Mouse (Mus musculus) hindbrain, embryonic 11.5 days (tissue): ENCODE data around the gene Dgkq. TPM values are rescaled to one million over a fixed set of nuclear protein-coding genes. Genes with fewer than 3 reads are reported as not detected.

ENCODE experiments used
- ATAC-seq: fragments of 200-750 bp; cut with Nextera tagmentation; 2 replicates; pipeline ENCODE4 v1.8.0; 2017; ENCODE audit warnings: mild to moderate bottlenecking, moderate TSS enrichment, moderate library complexity; ENCODE audit not compliant: low FRiP score
- DNase-seq: peaks from one replicate; pipeline ENCODE4 v3.0.0-alpha.2; 2015; ENCODE audit warnings: low spot score
- H3K27ac ChIP-seq: fragments of 300-500 bp; sonication (generic); 2 replicates; pipeline ENCODE4 v1.5.1; 2014; ENCODE audit warnings: mild to moderate bottlenecking, low read depth, low read length
- H3K27me3 ChIP-seq: fragments of 300-500 bp; sonication (generic); 2 replicates; pipeline ENCODE4 v1.6.1; 2014; ENCODE audit warnings: mild to moderate bottlenecking, low read length, moderate library complexity, mixed read lengths; ENCODE audit not compliant: control insufficient read depth, insufficient read depth
- H3K36me3 ChIP-seq: fragments of 300-500 bp; sonication (generic); 2 replicates; pipeline ENCODE4 v1.6.1; 2014; ENCODE audit warnings: mild to moderate bottlenecking, low read length, moderate library complexity, mixed read lengths; ENCODE audit not compliant: control insufficient read depth, insufficient read depth
- H3K4me1 ChIP-seq: fragments of 300-500 bp; sonication (generic); replicated peaks from 2 replicates; pipeline ENCODE4 v1.6.1; 2014; ENCODE audit warnings: low read length, mixed read lengths; ENCODE audit not compliant: control insufficient read depth, insufficient read depth
- H3K4me2 ChIP-seq: fragments of 300-500 bp; sonication (generic); replicated peaks from 2 replicates; pipeline ENCODE4 v1.6.1; 2014; ENCODE audit warnings: mild to moderate bottlenecking, low read depth, low read length
- H3K4me3 ChIP-seq: fragments of 300-500 bp; sonication (generic); 2 replicates; pipeline ENCODE4 v1.5.1; 2014; ENCODE audit warnings: low read depth, low read length
- H3K9ac ChIP-seq: fragments of 300-500 bp; sonication (generic); 2 replicates; pipeline ENCODE4 v1.6.1; 2014; ENCODE audit warnings: low read depth, low read length
- H3K9me3 ChIP-seq: fragments of 300-500 bp; sonication (generic); 2 replicates; pipeline ENCODE4 v1.6.1; 2016; ENCODE audit warnings: low read length; ENCODE audit not compliant: control insufficient read depth
- WGBS: fragments of 180-500 bp; shearing (Covaris S2); extraction: QIAGEN DNeasy Blood & Tissue Kit; methylation state at CpG from one replicate; pipeline ENCODE4 v1.1.7; 2014; 5-methylcytosine and 5-hydroxymethylcytosine counted together
- polyA plus RNA-seq: library from polyadenylated mRNA; unstranded; fragments of >200 nt; fragmentation: Nextera tagmentation; extraction: Ambion mirVana; gene quantifications from 2 replicates; pipeline ENCODE4 v1.2.1, GENCODE M21; 2014

Gene Dgkq
- polyA plus RNA-seq, 1 experiment from 2014 or later, result 8.2 TPM

DNA sequence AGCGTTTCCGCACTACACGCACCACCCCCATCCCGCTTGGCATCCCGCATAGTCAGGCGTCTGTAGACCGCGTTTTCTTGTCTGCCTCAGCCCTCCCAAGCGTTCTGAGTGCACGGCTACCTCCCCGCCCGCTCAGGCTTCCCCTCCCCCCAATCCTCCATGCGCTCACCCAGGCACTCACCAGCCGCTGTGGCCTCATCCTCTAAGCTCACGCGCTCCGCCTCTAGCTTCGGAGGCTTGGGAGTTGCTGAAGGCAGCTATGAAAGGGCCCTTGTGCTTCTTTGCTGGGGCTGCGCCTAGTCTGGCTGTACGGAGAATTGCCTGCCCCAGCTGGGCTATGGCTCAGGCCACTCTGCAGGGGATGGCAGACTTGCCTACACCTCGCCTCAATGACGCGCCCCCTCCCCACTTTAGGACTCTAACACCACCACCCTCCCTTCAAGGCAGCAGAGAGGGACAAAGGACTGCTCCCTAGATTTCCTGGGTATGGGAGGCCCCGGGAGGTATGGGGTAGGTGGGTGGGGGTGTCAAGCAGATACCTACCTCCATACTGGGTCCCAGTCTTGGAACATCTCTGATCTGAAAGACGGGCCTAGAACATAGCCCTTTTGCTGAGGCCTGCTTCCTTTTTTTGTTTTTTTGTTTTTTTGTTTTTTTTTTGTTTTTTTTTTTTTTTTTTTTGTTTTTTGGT, 8.3 kb upstream of the Dgkq start:
- Histone ChIP-seq H3K4me2 (peak overlapping the region; percentile 50), H3K36me3 (no peaks in the 10 kb centered on the region), H3K27me3 (no peaks in the 10 kb centered on the region), H3K9ac (peak overlapping the region; percentile 60), H3K27ac (peak overlapping the region; percentile 75), H3K9me3 (no peaks in the 10 kb centered on the region), H3K4me1 (0 out of 2 replicates have a peak, but pooled peaks cover 4% of the 10 kb centered on the region), H3K4me3 (peak overlapping the region; percentile 28)
- ATAC-seq, result peak; percentile 91
- DNase-seq, result peak; percentile 83
- WGBS, result 3% methylated on average over 25 of the region's 25 CpGs

DNA sequence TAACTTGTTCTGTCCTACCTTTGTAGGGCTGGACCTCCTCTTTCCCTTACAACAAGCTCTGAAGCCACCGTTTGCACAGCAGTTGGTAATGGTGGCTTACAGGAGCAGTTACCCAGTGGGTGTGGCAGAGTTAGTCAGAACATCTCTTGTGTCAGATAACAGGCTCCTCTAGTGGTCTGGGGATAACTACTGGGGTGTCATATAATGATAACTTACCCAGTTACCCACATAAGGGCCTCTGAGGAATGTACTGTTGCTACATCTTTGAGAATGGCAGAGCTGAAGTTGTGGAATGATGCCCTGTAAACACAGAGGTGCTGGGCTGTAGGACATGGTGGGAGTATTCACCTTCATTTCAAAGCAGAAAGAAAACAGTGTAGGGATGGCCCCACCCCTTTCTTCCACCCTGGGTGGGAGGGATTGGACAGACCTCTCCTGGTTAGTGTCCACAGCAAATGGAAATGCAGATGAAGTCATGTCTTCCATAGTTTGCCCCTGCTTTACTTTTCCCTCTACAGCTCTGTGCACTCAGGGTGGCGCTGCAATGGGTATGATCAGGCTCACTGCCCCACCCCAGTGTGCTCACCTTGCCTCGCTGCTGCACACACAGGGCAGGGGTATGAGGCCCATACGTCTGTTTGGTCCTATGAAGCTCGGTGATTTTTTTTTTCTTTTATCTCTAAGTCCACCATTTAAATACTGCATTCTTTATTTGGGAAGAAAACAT, 7.5 kb upstream of the Dgkq start:
- peak overlapping the region; percentile 50 for H3K4me2 ChIP-seq
- no peaks in the 10 kb centered on the region for H3K27me3 ChIP-seq
- peak overlapping the region; percentile 75 for H3K27ac ChIP-seq
- peak overlapping the region; percentile 60 for H3K9ac ChIP-seq
- 10% methylated on average over 5 of the region's 5 CpGs for WGBS
- 0 out of 2 replicates have a peak, but pooled peaks cover 4% of the 10 kb centered on the region for H3K4me1 ChIP-seq
- peak overlapping the region; percentile 28 for H3K4me3 ChIP-seq
- no peaks in the 10 kb centered on the region for H3K36me3 ChIP-seq
- H3K9me3 ChIP-seq, result no peaks in the 10 kb centered on the region
- DNase-seq (no peak), ATAC-seq (peak; percentile 66)

DNA sequence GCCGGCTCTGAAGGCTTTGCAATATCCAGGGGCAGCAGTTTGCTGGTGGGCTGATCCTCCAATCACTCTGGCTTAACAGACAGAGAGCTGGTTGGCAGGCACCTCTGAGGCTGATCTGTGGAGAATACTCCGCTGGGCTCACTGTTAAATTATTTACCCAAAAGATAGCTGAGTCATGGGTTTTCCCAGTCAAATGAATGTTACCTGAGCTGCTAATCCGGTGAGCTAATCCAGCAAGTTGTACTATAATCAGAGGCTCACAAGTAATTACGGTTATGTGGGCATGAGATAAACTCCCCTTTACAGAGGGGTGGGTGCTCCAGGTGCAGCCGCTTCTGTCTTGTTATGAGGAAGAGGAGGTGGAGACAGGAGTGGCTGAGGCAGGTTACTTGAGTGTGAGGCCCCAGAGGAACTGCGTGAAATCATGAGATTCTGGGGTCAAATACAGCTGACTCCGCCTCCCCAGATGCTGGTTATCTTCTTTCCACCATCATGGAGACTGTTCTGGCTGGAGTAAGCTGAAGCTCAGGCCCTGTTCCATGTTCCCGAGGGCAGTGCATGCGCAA, 5.9 kb upstream of the Dgkq start, which contains the start of gene Slc26a1:
Gene Slc26a1 (minus strand): TSS at position 319 of the 566 bp plus-strand sequence.
- no peak within 1 kb of the TSS for H3K27ac ChIP-seq
- H3K4me1 ChIP-seq, result 0 out of 2 replicates have a peak, but pooled peaks cover 4% of the 10 kb centered on the region
- no peak for DNase-seq
- no peaks in the 10 kb centered on the region for H3K27me3 ChIP-seq
- H3K9me3 ChIP-seq, result no peaks in the 10 kb centered on the region
- 82% methylated on average over 9 of the region's 9 CpGs for WGBS
- no peaks in the 10 kb centered on the region for H3K36me3 ChIP-seq
- no peak within 1 kb of the TSS for H3K4me2 ChIP-seq
- H3K4me3 ChIP-seq, result no peak within 1 kb of the TSS
- H3K9ac ChIP-seq, result no peak within 1 kb of the TSS
- no peak for ATAC-seq

DNA sequence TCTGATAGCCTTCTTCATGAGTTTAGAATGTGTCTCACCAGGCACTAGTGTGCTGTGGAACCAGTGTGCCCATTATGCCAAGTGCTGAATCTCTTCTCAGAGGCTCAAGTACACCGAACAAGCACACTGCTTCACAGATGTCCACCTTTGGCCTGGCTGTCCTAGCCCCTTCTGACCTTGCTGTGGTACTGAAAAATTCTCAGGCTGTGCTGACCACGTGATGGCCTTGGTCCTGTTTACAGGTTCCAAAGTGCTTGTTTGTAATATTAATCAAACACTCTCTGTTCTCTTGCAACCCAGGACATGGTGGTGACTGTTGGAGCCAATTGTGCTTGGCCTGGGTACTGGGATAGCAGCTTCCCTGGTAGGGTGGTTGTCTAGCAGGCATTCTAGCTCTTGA, 5.2 kb upstream of the Dgkq start:
- H3K4me2 ChIP-seq, result no peak overlapping the region
- no peaks in the 10 kb centered on the region for H3K9me3 ChIP-seq
- no peaks in the 10 kb centered on the region for H3K27me3 ChIP-seq
- H3K27ac ChIP-seq, result no peak overlapping the region
- DNase-seq (no peak), ATAC-seq (no peak)
- H3K4me1 ChIP-seq, result 0 out of 2 replicates have a peak, but pooled peaks cover 5% of the 10 kb centered on the region
- no peak overlapping the region for H3K4me3 ChIP-seq
- 82% methylated on average over 2 of the region's 2 CpGs for WGBS
- H3K9ac ChIP-seq, result no peak overlapping the region
- no peaks in the 10 kb centered on the region for H3K36me3 ChIP-seq

DNA sequence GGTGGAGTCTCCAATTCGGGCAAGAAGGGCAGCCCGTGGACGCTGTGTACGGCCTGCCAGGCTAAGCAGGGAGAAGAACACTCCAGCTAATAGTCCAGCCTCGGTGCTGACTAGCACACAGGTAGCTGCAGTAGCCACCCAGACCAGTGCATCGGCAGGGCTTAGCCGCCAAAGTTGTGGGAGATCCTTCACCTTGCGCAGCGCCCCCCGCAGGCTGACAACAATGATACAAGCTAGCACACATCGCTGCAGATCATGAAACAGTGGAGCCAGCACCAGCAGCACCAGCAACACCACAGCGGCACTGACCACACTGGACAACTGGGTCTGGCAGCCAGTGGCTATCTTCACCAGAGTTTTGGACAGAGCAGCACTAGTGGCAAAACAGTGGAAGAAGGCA, 2.3 kb upstream of the Dgkq start:
- no peak for ATAC-seq
- 0 out of 2 replicates have a peak, but pooled peaks cover 4% of the 10 kb centered on the region for H3K4me1 ChIP-seq
- no peak overlapping the region for H3K9ac ChIP-seq
- no peak for DNase-seq
- no peaks in the 10 kb centered on the region for H3K27me3 ChIP-seq
- H3K4me3 ChIP-seq, result no peak overlapping the region
- WGBS, result 92% methylated on average over 12 of the region's 12 CpGs
- H3K9me3 ChIP-seq, result no peaks in the 10 kb centered on the region
- H3K36me3 ChIP-seq, result no peaks in the 10 kb centered on the region
- H3K4me2 ChIP-seq, result no peak overlapping the region
- H3K27ac ChIP-seq, result no peak overlapping the region

DNA sequence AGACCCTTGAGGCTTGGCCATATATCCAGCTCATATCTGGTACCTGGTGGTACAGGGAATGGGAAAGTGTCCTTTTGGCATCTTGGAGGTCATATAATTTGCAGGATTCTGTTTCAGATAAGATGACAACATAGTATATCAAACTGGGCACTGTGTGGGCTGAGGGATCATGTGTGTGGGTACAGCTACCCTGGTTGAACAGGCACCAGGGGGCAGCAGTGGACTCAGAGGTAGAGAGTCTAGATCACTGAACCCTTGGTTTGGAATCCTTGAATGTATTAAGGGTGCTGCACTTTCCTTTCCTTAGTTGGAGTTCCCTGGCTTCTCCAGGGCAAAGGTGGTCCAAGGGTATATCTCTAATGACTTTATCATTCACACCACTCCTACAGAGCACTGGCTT, 1.3 kb upstream of the Dgkq start:
- Histone ChIP-seq H3K4me2 (no peak overlapping the region), H3K4me1 (0 out of 2 replicates have a peak, but pooled peaks cover 4% of the 10 kb centered on the region), H3K9ac (no peak overlapping the region), H3K27ac (no peak overlapping the region), H3K36me3 (no peaks in the 10 kb centered on the region), H3K9me3 (no peaks in the 10 kb centered on the region), H3K27me3 (no peaks in the 10 kb centered on the region), H3K4me3 (no peak overlapping the region)
- ATAC-seq (no peak), DNase-seq (peak; percentile 50)

DNA sequence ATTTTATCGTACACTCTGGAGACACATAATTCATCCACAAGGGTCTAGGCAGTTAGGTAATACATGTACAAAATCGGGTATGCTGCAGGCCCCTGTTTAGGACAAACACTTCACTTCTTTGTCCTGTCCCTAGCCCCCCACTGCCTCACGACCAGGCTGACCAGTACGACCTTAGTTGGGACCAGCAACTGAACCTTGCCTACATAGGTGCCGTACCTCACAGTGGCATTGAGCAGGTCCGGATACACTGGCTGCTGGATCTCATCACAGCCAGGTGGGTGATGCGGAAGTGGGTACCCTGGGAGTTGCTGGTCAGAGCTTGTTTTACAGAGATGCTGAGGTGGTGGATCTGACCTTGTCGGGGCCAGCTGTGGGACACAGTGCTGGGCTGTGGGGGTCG, 514 bp upstream of the Dgkq start:
- DNase-seq, result no peak
- peak; percentile 31 for ATAC-seq
- no peaks in the 10 kb centered on the region for H3K27me3 ChIP-seq
- no peaks in the 10 kb centered on the region for H3K36me3 ChIP-seq
- H3K27ac ChIP-seq, result no peak overlapping the region
- H3K9me3 ChIP-seq, result no peaks in the 10 kb centered on the region
- no peak overlapping the region for H3K9ac ChIP-seq
- H3K4me1 ChIP-seq, result 0 out of 2 replicates have a peak, but pooled peaks cover 4% of the 10 kb centered on the region
- no peak overlapping the region for H3K4me2 ChIP-seq
- 82% methylated on average over 9 of the region's 9 CpGs for WGBS
- H3K4me3 ChIP-seq, result peak overlapping the region; percentile 51; the same call in 1 of the 2 replicates

DNA sequence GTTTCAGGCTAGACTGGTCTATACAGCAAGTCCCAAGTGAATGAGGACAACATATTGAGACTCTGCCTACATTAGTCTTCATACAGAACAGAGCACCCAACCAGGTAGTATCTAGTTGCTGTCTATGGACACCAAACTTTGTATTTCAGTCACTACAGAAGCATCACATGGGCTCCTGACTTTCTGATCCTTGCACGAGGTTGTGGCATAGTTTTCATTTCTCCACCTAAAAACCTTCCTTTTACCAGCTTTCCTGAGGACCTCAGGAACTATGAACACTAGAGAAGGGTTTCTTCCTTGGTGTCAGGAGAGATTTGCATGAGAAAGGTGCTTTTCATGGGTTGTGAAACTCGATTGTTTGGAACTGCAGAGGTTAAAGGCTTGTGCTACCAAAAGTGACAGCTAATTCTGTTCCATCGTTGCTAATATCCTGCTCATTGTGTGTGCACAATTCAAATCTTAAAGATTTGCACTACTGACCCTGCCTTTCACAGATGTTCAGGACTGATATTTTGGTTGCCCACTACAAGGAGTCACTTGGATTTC, 1.0 kb downstream of the Dgkq start:
- DNase-seq (peak; percentile 24), ATAC-seq (no peak)
- Histone ChIP-seq H3K9me3 (no peaks in the 10 kb centered on the region), H3K27ac (no peak overlapping the region), H3K27me3 (no peaks in the 10 kb centered on the region), H3K9ac (peak overlapping the region; percentile 70), H3K36me3 (no peaks in the 10 kb centered on the region), H3K4me1 (0 out of 2 replicates have a peak, but pooled peaks cover 4% of the 10 kb centered on the region), H3K4me3 (peak overlapping the region; percentile 51), H3K4me2 (peak overlapping the region; percentile 75)
- WGBS, result 18% methylated on average over 3 of the region's 3 CpGs
